Mouse (Mus musculus) cortical plate, adult 2 months (tissue): Measurements from ENCODE around the gene Slc30a5. TPM values are rescaled to one million over a fixed set of nuclear protein-coding genes. Genes with fewer than 3 reads are reported as not detected.

ENCODE experiments used
- H3K27ac ChIP-seq: fragments of 200-500 bp; 2 replicates; pipeline ENCODE4 v1.5.1; 2012; ENCODE audit warnings: low read length, control low read depth, inconsistent platforms; ENCODE audit not compliant: insufficient read depth
- H3K4me1 ChIP-seq: fragments of 200-500 bp; 2 replicates; pipeline ENCODE4 v1.6.1; 2011; ENCODE audit warnings: low read length; ENCODE audit not compliant: control insufficient read depth, insufficient read depth
- H3K4me3 ChIP-seq: fragments of 200-500 bp; 2 replicates; pipeline ENCODE4 v1.5.1; 2011; ENCODE audit warnings: mild to moderate bottlenecking, low read length, control low read depth; ENCODE audit not compliant: insufficient read depth
- CTCF ChIP-seq: fragments of 200-500 bp; IDR thresholded peaks from 2 replicates; pipeline ENCODE4 v1.5.1; 2011; ENCODE audit warnings: mild to moderate bottlenecking, control low read depth, low read length; ENCODE audit not compliant: insufficient read depth; ENCODE audit errors: extremely low read depth
- POLR2A ChIP-seq: fragments of 200-500 bp; IDR thresholded peaks from 2 replicates; pipeline ENCODE4 v1.6.1; 2011; ENCODE audit warnings: mild to moderate bottlenecking, low read length, control low read depth; ENCODE audit not compliant: insufficient read depth; ENCODE audit errors: extremely low read depth
- polyA plus RNA-seq: library from polyadenylated mRNA; depleted of rRNA; stranded (reverse); fragments of >200 nt; gene quantifications from 2 replicates; pipeline ENCODE4 v1.2.3, GENCODE M21; 2012

Gene Slc30a5
- polyA plus RNA-seq, 1 experiment, result 43.5 TPM

GRCm38 (mm10) chr13:100843944-100844343, 10.7 kb upstream of the Slc30a5 start:
- Histone ChIP-seq H3K27ac (no peak overlapping the region), H3K4me3 (no peak overlapping the region), H3K4me1 (peaks cover 2% of the 10 kb centered on the region; the same call in 1 of the 2 replicates)
- TF ChIP-seq CTCF (peak; percentile 43), POLR2A (no peak)

DNA sequence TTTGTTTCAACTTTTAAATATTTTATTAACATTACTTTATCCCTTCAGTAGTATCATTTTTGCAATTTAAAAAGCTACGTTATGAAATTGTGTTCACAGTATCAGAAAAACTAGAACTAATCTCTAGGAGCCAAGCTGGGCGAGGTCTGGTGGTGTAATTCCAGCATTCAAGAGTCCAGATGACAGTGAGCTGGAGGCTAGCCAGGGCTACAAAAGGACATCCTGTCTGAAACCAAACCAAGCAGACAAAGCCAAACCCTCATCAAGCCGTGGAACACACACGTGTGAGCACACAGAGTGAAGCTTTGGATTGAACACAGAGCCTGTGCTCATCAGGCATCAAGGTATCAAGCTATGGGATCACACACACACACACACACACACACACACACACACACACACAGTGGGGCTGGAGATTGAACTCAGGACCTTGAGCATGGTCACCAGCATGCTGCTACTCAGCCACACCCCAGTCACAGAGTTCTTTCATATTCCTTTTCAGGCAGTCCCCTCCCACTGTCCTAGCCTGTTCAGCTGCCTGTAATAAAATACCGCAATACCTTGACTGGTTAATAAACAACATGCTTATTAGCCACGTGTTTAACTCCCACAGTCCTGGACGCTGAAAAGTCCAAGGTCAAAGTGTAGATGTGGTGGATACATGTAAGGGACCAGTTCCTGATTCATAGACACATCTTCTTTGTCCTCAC, 9.9 kb upstream of the Slc30a5 start:
- no peak for TF ChIP-seq CTCF
- TF ChIP-seq POLR2A, result no peak
- Histone ChIP-seq H3K4me3 (no peak overlapping the region), H3K4me1 (peaks cover 2% of the 10 kb centered on the region; the same call in 1 of the 2 replicates), H3K27ac (no peak overlapping the region)

GRCm38 (mm10) chr13:100841741-100842140, 8.5 kb upstream of the Slc30a5 start:
- no peak for TF ChIP-seq POLR2A
- TF ChIP-seq CTCF, result no peak
- no peak overlapping the region for H3K27ac ChIP-seq
- H3K4me1 ChIP-seq, result no peaks in the 10 kb centered on the region
- H3K4me3 ChIP-seq, result no peak overlapping the region

DNA sequence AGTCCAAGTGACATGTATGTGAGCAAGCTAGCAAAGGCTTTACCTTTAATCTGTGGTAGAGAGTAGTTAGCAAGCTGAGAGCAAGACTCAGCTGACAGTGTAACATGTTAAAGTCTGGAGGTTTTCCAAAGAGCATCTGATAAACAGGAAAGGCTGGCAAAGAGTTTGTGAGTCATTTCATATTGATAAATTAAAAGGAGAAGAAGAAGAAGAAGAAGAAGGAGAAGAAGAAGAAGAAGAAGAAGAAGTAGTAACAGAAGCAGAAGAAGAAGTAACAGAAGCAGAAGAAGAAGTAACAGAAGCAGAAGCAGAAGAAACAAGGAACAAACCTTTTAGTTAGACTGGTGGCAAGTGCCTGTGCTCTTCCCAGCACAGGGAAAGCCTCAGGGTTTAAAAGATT, 1.6 kb upstream of the Slc30a5 start:
- H3K27ac ChIP-seq, result no peak overlapping the region
- TF ChIP-seq POLR2A (no peak), CTCF (no peak)
- no peak overlapping the region for H3K4me3 ChIP-seq
- peaks cover 3% of the 10 kb centered on the region for H3K4me1 ChIP-seq

- Histone ChIP-seq H3K27ac (no peak overlapping the region), H3K4me3 (peak overlapping the region; percentile 64), H3K4me1 (peaks cover 3% of the 10 kb centered on the region)
- TF ChIP-seq POLR2A, result no peak
- TF ChIP-seq CTCF, result no peak
Measured at GRCm38 (mm10) chr13:100833640-100834002, 394 bp upstream of the Slc30a5 start.

DNA sequence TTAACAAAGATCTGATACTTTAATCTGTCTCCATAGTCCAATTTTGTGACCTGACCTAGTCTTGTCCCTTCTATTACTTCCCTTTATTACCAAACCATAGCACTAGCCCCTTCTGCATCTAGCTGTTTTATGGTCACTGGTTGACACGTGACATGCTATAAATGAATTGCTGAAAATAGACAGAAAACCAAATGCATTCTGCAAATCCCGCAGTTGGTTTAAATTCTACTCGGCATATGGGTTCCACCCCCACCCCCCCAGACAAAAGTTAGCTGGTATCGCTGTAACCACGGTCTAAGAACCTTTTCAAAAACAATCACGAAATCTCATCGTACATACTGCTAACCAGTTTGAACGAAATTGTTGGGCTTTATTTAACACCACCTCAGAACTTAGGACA, 1.0 kb downstream of the Slc30a5 start:
- Histone ChIP-seq H3K4me1 (peaks cover 3% of the 10 kb centered on the region), H3K4me3 (peak overlapping the region; percentile 64), H3K27ac (no peak overlapping the region)
- TF ChIP-seq POLR2A (no peak), CTCF (no peak)

- no peak for TF ChIP-seq POLR2A
- TF ChIP-seq CTCF, result no peak
- Histone ChIP-seq H3K27ac (no peak overlapping the region), H3K4me3 (no peak overlapping the region), H3K4me1 (peaks cover 3% of the 10 kb centered on the region)
Measured at GRCm38 (mm10) chr13:100831123-100831522, 2.1 kb downstream of the Slc30a5 start.

DNA sequence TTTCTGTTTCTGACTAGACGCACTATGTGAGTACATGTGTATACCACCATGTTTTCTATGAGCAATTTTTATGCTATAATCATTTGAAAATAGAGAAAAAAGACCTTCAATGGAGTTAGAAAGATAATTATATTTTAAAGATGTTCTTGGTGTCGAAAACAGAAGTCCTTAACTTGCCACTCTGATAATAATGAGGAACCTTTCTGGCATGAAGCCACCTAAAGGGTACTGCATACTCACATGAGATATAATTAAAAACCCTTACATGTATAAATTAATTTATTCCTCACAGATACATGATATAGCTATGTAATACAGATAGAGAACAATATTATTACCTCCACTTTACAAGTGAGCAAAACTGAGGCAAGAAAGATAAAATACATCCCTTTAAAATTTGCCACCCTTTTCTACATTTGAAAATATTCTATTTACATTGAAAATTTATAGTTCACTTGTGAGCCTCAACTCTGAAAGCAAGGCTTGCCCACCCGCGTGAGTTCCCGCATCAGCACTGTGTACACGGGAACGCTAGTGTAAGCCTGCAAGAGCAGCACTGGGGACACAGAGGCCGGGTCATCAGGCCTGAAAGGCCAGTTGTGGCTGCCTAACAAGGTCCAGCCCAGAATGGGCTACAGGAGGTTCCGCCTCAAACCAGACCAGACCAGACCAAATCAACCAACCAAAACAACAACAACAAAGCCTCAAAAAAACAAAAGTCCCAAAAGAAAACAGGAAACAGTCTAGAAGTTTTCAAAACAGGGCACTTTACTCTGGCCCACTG, 7.4 kb downstream of the Slc30a5 start:
- Histone ChIP-seq H3K4me1 (no peaks in the 10 kb centered on the region), H3K4me3 (no peak overlapping the region), H3K27ac (no peak overlapping the region)
- TF ChIP-seq CTCF, result no peak
- no peak for TF ChIP-seq POLR2A

- no peak overlapping the region for H3K27ac ChIP-seq
- no peak overlapping the region for H3K4me3 ChIP-seq
- no peaks in the 10 kb centered on the region for H3K4me1 ChIP-seq
- TF ChIP-seq CTCF (no peak), POLR2A (no peak)
Measured at GRCm38 (mm10) chr13:100824916-100825315, 8.3 kb downstream of the Slc30a5 start.

DNA sequence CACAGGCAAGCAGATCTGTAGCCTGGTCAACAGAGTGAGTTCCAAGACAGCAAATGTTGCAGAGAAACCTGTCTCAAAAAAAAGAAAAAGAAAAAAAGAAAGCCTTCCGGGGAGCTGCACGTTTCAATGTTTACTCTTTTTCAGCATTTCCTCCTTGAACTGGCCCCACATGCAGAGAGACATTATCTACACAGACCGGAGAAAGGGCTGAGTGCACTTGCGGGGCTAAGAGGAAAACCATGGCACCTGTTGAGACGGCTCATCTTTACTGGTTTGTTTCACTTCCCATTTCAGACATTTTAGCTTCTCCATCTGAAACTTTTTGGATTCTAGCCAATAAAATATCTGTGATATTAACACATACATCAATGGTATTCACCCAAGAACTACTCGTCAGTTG, 8.9 kb downstream of the Slc30a5 start:
- Histone ChIP-seq H3K4me3 (no peak overlapping the region), H3K27ac (no peak overlapping the region), H3K4me1 (no peaks in the 10 kb centered on the region)
- no peak for TF ChIP-seq POLR2A
